Mouse (Mus musculus) hindbrain, embryonic 12.5 days (tissue): ENCODE measurements around the gene Sephs2. TPM values are rescaled to one million over a fixed set of nuclear protein-coding genes. Genes with fewer than 3 reads are reported as not detected.

Experiments
- ATAC-seq: fragments of 200-750 bp; cut with Nextera tagmentation; 2 replicates; pipeline ENCODE4 v1.8.0; 2017; ENCODE audit warnings: moderate TSS enrichment; ENCODE audit not compliant: low FRiP score
- H3K27ac ChIP-seq: fragments of 300-500 bp; sonication (generic); 2 replicates; pipeline ENCODE4 v1.5.1; 2016; ENCODE audit warnings: mild to moderate bottlenecking
- H3K27me3 ChIP-seq: fragments of 300-500 bp; sonication (generic); 2 replicates; pipeline ENCODE4 v1.6.1; 2016; ENCODE audit warnings: mild to moderate bottlenecking
- H3K36me3 ChIP-seq: fragments of 300-500 bp; sonication (generic); 2 replicates; pipeline ENCODE4 v1.6.1; 2016; ENCODE audit warnings: mild to moderate bottlenecking
- H3K4me1 ChIP-seq: fragments of 300-500 bp; sonication (generic); 2 replicates; pipeline ENCODE4 v1.6.1; 2016
- H3K4me2 ChIP-seq: fragments of 300-500 bp; sonication (generic); replicated peaks from 2 replicates; pipeline ENCODE4 v1.6.1; 2016; ENCODE audit warnings: mild to moderate bottlenecking
- H3K4me3 ChIP-seq: fragments of 300-500 bp; sonication (generic); 2 replicates; pipeline ENCODE4 v1.5.1; 2016; ENCODE audit warnings: mild to moderate bottlenecking
- H3K9ac ChIP-seq: fragments of 300-500 bp; sonication (generic); 2 replicates; pipeline ENCODE4 v1.6.1; 2016; ENCODE audit warnings: mild to moderate bottlenecking, moderate library complexity
- H3K9me3 ChIP-seq: fragments of 300-500 bp; sonication (generic); replicated peaks from 2 replicates; pipeline ENCODE4 v1.6.1; 2016; ENCODE audit warnings: mild to moderate bottlenecking
- WGBS: fragments of 180-500 bp; shearing (Covaris S2); methylation state at CpG from one replicate; pipeline ENCODE4 v1.1.7; 2016; 5-methylcytosine and 5-hydroxymethylcytosine counted together
- polyA plus RNA-seq: library from polyadenylated mRNA; unstranded; fragments of >200 nt; fragmentation: Nextera tagmentation; extraction: Ambion mirVana; gene quantifications from 2 replicates; pipeline ENCODE4 v1.2.1, GENCODE M21; 2016

Gene Sephs2
- polyA plus RNA-seq, 1 experiment from 2014 or later = 66.5 TPM

DNA sequence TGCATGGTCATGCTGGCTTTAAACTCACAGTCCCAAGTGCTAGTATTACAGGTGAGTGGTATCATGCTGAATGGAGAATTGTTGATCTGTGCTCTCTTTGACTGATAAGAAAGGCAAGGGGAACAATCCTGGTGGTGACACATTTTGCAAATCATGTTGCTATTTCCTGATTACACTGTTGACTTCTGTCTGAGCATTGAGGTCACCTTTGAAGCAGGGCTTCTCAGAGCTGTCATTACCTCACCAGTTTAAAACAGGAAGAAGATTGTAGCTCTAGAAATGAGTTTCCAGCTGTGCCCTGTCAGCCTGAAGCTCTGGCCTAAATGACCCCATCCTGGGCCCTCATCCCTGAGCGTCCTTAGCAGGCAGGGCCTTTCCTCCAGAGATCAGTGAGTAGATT is 14.1 kb upstream of the Sephs2 start:
- no peaks in the 10 kb centered on the region for H3K27me3 ChIP-seq
- ATAC-seq = no peak
- H3K4me3 ChIP-seq = no peak overlapping the region
- H3K9ac ChIP-seq = no peak overlapping the region
- no peaks in the 10 kb centered on the region for H3K4me1 ChIP-seq
- no peaks in the 10 kb centered on the region for H3K36me3 ChIP-seq
- 78% methylated on average over 1 of the region's 1 CpGs for WGBS
- peaks cover 24% of the 10 kb centered on the region for H3K9me3 ChIP-seq
- H3K4me2 ChIP-seq = no peak overlapping the region
- no peak overlapping the region for H3K27ac ChIP-seq

DNA sequence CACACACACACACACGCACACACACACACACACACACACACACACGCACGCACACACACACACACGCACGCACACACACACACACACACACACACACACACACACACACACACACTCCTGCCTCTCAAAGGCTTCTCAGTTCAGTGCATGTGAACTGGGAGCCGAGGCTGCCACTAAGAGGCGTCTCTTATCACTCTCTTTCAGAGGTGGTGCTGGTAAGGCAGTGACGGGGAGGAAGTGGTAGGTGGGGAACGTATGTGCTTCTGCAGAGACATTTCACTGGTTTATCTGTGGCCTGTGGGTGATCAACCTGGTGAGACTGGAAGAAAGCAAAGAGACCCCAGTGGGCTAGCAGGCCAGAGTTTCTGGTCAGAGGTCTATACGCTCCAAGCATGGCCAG is 11.3 kb upstream of the Sephs2 start:
- Histone ChIP-seq H3K4me3 (no peak overlapping the region), H3K9me3 (peaks cover 24% of the 10 kb centered on the region), H3K4me1 (no peaks in the 10 kb centered on the region), H3K36me3 (no peaks in the 10 kb centered on the region), H3K27me3 (no peaks in the 10 kb centered on the region; the same call in 1 of the 2 replicates), H3K27ac (no peak overlapping the region), H3K4me2 (no peak overlapping the region), H3K9ac (no peak overlapping the region)
- 79% methylated on average over 7 of the region's 10 CpGs for WGBS
- no peak for ATAC-seq

DNA sequence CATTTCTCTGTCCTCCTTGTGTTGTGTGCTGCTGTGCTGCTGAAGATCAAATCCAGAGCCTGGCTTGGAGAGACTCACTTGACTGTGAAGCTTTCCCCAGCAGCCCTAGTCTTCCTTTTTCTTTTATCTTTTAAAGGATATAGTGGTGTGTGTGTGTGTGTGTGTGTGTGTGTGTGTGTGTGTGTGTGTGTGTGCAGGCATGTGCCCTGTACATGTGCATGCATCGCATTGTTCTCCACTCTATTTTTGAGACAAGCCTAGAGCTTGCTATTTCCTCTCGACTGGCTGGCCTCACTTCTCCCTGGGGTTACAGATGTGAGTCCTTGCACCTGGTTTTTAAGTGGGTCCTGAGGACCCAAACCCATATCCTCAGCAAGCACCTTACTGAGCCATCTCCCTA is 8.3 kb upstream of the Sephs2 start:
- Histone ChIP-seq H3K4me1 (no peaks in the 10 kb centered on the region), H3K9me3 (peaks cover 11% of the 10 kb centered on the region; the same call in 1 of the 2 replicates), H3K9ac (no peak overlapping the region), H3K36me3 (no peaks in the 10 kb centered on the region), H3K4me2 (no peak overlapping the region), H3K4me3 (no peak overlapping the region), H3K27ac (no peak overlapping the region), H3K27me3 (no peaks in the 10 kb centered on the region; the same call in 1 of the 2 replicates)
- 89% methylated on average over 2 of the region's 2 CpGs for WGBS
- no peak for ATAC-seq

DNA sequence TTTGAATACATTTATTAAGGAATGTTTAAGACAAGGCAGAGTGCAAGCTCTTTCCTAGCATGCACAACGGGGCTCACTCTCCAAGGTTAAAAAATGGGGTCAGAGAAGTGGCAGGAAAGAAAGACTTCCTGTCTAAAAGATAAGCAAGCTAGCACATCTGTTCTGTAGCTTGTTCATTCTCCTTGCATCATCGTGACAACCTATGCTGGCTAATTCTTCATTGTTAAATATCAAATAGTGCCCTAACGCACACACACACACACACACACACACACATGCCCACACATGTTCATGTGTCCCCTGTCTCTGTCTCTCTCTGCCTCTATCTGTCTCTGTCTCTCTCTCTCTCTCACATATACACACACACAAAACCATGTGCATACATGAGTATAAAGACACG is 7.3 kb upstream of the Sephs2 start:
- 79% methylated on average over 4 of the region's 4 CpGs for WGBS
- Histone ChIP-seq H3K27me3 (no peaks in the 10 kb centered on the region; the same call in 1 of the 2 replicates), H3K36me3 (no peaks in the 10 kb centered on the region), H3K27ac (no peak overlapping the region), H3K4me1 (no peaks in the 10 kb centered on the region), H3K4me2 (no peak overlapping the region), H3K4me3 (no peak overlapping the region), H3K9ac (no peak overlapping the region), H3K9me3 (0 out of 2 replicates have a peak, but pooled peaks cover under 1% of the 10 kb centered on the region)
- no peak for ATAC-seq

DNA sequence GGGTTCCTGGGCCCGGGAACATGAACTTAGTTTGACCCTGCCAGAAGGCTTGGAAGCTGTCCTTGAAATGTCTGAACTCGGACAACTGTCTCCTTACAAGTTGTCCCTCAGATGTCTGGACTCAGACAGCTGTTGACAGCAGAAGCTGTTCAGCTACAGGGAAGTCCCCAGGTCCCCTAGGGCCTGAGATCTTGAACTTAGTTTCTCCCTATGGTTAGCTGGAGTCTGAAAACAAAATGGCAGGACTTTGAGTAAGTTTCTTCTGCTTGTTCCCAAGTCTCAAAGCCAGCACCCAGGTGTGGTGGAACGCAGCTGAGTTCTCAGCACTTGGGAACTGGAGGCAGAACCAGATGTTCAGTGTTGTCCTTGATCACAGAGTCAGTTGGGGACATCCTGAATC is 6.2 kb upstream of the Sephs2 start:
- no peak overlapping the region for H3K4me2 ChIP-seq
- no peak overlapping the region for H3K27ac ChIP-seq
- H3K9ac ChIP-seq = no peak overlapping the region
- H3K27me3 ChIP-seq = no peaks in the 10 kb centered on the region; the same call in 1 of the 2 replicates
- H3K4me1 ChIP-seq = no peaks in the 10 kb centered on the region
- WGBS = 79% methylated on average over 3 of the region's 3 CpGs
- no peak overlapping the region for H3K4me3 ChIP-seq
- ATAC-seq = no peak
- no peaks in the 10 kb centered on the region for H3K9me3 ChIP-seq
- H3K36me3 ChIP-seq = no peaks in the 10 kb centered on the region

DNA sequence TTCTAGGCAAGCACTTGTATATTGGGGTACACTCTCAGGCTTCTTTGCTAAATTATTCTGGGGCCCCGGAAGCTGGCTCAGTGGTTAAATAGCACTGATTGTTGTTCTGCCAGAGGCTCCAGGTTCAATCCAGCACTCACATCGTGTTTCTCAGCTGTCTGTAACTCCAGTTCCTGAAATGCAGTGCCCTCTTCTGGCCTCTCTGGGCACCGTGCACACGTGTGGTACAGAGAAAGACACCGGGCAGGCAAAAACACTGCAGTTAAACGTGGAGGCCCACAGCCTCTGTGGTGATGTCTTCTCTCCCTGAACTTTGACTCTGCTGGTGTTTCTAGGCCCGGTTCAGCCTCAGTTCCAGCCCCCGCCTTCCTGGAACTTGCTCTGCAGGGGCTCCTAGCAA is 4.5 kb upstream of the Sephs2 start:
- no peaks in the 10 kb centered on the region; the same call in 1 of the 2 replicates for H3K27me3 ChIP-seq
- 20% methylated on average over 8 of the region's 8 CpGs for WGBS
- H3K27ac ChIP-seq = no peak overlapping the region

DNA sequence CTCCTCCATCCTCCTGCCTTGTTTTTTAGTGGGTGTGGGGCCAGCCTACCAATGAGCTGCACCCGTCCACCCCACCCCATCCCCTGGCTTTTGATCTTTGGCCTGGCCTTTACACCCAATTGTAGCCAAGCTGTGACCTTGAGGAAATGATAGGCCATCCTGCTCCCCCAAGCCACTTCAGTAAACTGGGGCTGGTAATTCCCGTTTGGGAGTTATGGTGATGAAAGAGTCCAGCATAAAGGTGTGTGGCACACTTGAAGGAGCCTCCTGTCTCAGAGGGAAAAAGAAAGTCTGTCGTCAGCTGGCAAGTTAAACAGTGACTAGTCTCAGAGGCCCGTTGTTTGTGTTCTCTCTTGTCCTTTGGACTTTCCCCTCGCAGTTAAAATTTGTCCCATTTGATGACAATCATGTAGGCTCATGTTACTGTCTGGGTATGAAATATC is 2.7 kb upstream of the Sephs2 start:
- H3K9me3 ChIP-seq = no peaks in the 10 kb centered on the region
- no peak overlapping the region for H3K27ac ChIP-seq
- no peak overlapping the region for H3K4me2 ChIP-seq
- H3K36me3 ChIP-seq = 0 out of 2 replicates have a peak, but pooled peaks cover 3% of the 10 kb centered on the region
- H3K27me3 ChIP-seq = no peaks in the 10 kb centered on the region
- no peak overlapping the region for H3K4me3 ChIP-seq
- no peak for ATAC-seq
- H3K9ac ChIP-seq = no peak overlapping the region
- peaks cover 15% of the 10 kb centered on the region for H3K4me1 ChIP-seq
- WGBS = 67% methylated on average over 5 of the region's 5 CpGs

More for the DNA sequence above, 4.5 kb upstream of the Sephs2 start:
- Histone ChIP-seq H3K9ac (no peak overlapping the region), H3K4me3 (no peak overlapping the region), H3K36me3 (no peaks in the 10 kb centered on the region), H3K4me1 (peaks cover 4% of the 10 kb centered on the region), H3K4me2 (no peak overlapping the region), H3K9me3 (no peaks in the 10 kb centered on the region)
- no peak for ATAC-seq

DNA sequence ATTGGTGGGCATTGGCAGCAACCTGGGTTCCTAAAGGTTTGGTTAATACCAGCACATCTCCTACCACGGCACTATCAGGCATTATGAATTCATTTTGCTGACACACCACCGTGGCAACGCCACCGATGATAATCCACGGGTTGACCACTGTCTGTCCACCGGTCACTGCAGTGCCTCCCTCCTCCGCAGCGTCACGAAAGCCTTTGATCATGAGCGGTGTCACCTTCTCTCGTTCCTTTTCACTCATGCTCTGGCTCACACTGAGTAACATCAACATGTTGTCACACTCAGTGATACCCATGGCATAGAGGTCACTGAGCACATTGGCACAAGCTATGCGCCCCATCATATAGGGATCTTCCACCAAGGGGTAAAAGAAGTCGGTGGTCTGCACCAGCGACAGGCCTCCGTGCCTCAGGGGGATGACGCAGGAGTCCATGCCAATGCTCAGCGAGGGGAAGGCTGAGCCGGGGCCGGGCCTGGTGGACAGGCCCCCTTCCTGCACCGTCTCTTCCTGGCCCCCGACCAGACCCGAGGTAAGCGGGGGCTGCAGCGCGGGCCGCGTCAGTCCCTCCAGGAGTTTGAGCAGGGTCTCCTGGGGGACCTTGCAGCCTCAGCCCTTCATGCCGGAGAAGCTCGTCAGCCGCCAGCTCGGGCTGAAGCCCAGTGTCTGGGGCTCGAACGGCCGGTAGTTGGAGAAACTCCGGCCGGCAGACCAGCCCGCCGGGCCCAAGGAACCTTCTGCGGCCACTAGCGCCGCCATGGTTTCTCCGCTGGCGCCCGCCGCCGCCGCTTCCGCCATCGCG is 534 bp downstream of the Sephs2 start:
- H3K27ac ChIP-seq = peak overlapping the region; percentile 82
- peak; percentile 66 for ATAC-seq
- WGBS = 14% methylated on average over 50 of the region's 50 CpGs
- H3K4me2 ChIP-seq = peak overlapping the region; percentile 94
- peaks cover 18% of the 10 kb centered on the region for H3K36me3 ChIP-seq
- peak overlapping the region; percentile 82 for H3K9ac ChIP-seq
- H3K27me3 ChIP-seq = no peaks in the 10 kb centered on the region
- no peaks in the 10 kb centered on the region for H3K9me3 ChIP-seq
- H3K4me3 ChIP-seq = peak overlapping the region; percentile 76
- peaks cover 18% of the 10 kb centered on the region for H3K4me1 ChIP-seq

DNA sequence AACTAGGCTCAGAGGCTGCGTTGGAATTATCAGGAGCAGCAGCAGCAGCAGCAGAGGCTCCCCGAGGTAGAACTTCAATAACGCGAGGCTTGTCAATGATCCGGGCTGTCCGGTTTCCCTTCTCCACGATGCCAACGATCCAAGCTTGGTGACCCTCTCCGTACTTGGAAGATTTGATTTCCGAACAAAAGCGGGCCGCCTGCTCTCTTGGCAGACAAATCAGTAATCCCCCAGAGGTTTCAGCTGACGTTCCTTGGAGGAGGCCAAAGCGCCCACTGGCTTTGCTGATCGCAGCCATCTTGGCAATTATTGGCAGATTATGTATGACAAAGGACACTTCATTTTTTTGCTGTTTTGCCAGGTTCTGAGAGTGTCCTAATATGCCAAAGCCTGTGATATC is 1.3 kb downstream of the Sephs2 start:
- peak overlapping the region; percentile 94 for H3K4me2 ChIP-seq
- ATAC-seq = no peak
- no peaks in the 10 kb centered on the region for H3K27me3 ChIP-seq
- no peak overlapping the region for H3K27ac ChIP-seq
- H3K9me3 ChIP-seq = no peaks in the 10 kb centered on the region
- no peak overlapping the region for H3K9ac ChIP-seq
- peaks cover 18% of the 10 kb centered on the region for H3K36me3 ChIP-seq
- 93% methylated on average over 15 of the region's 15 CpGs for WGBS
- peak overlapping the region; percentile 76 for H3K4me3 ChIP-seq
- H3K4me1 ChIP-seq = peaks cover 18% of the 10 kb centered on the region

DNA sequence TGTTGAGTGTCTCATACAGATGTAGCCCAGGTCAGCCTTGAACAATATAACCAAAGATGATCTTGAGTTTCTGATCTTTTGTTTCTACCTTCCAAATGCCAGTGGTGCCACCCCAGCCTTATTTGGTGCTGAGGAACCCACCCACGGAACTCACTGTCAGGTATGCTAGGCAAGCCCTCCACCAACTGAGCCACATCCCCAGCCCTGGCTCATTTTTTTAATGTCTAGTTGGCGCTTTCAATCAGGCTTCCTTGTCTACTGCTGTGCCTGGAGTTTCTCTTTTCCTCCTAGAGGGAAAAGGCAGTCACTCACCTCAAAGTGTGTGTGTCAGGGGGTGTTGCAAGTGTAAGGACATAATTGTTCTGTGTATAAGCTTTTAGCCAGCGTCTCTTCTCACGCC is 2.8 kb downstream of the Sephs2 start:
- H3K36me3 ChIP-seq = peaks cover 18% of the 10 kb centered on the region
- WGBS = 95% methylated on average over 4 of the region's 4 CpGs

DNA sequence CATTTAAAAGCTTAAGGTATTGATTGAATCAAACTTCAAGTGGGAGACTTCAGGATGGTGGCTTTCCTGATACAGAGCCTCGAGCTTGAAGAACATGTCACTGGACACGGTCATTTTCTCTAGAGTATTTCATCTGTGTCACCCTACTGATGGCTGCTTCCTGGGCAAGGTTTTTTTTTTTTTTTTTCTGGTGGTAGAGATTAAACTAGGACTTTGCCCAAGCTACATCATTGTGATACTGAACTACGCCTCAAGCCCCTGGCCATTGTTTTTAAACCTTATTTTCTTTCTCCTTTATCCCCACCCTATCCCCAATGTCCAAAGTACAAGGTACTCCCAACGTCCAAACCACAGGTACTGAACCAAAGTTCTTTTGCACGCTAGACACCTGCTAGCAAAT is 3.2 kb downstream of the Sephs2 start:
- 91% methylated on average over 5 of the region's 5 CpGs for WGBS

More for the DNA sequence above, 2.8 kb downstream of the Sephs2 start:
- H3K9ac ChIP-seq = no peak overlapping the region
- no peaks in the 10 kb centered on the region for H3K27me3 ChIP-seq
- no peak overlapping the region for H3K27ac ChIP-seq
- ATAC-seq = no peak
- H3K4me1 ChIP-seq = peaks cover 18% of the 10 kb centered on the region
- no peak overlapping the region for H3K4me2 ChIP-seq
- H3K9me3 ChIP-seq = no peaks in the 10 kb centered on the region
- H3K4me3 ChIP-seq = no peak overlapping the region

DNA sequence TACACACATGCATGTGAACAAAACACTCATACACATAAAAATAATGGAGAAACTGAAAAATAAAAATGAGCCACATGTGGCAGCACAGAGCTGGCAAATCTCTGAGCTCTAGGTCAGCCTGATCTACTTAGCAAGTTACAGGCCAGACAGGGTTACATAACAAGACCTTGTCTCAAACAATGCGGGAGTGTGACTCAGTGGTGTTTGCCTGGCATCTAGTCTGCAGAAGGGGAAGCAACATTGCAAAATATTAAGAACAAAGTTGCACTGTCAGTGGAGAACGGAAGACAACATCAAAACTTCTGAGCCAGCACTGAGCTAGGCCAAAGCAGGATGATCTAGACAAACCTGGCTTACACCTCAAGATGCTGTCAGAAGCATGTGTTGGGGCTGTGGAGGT is 3.6 kb downstream of the Sephs2 start:
- Histone ChIP-seq H3K27ac (no peak overlapping the region), H3K36me3 (peaks cover 18% of the 10 kb centered on the region), H3K27me3 (no peaks in the 10 kb centered on the region), H3K9ac (no peak overlapping the region), H3K9me3 (no peaks in the 10 kb centered on the region), H3K4me3 (no peak overlapping the region), H3K4me1 (peaks cover 18% of the 10 kb centered on the region), H3K4me2 (no peak overlapping the region)
- ATAC-seq = no peak
- WGBS = 91% methylated on average over 2 of the region's 2 CpGs

More for the DNA sequence above, 3.2 kb downstream of the Sephs2 start:
- no peaks in the 10 kb centered on the region for H3K27me3 ChIP-seq
- H3K4me3 ChIP-seq = no peak overlapping the region
- H3K9ac ChIP-seq = no peak overlapping the region
- H3K4me2 ChIP-seq = no peak overlapping the region
- H3K27ac ChIP-seq = no peak overlapping the region
- H3K9me3 ChIP-seq = no peaks in the 10 kb centered on the region
- ATAC-seq = no peak
- peaks cover 18% of the 10 kb centered on the region for H3K36me3 ChIP-seq
- peaks cover 18% of the 10 kb centered on the region for H3K4me1 ChIP-seq

DNA sequence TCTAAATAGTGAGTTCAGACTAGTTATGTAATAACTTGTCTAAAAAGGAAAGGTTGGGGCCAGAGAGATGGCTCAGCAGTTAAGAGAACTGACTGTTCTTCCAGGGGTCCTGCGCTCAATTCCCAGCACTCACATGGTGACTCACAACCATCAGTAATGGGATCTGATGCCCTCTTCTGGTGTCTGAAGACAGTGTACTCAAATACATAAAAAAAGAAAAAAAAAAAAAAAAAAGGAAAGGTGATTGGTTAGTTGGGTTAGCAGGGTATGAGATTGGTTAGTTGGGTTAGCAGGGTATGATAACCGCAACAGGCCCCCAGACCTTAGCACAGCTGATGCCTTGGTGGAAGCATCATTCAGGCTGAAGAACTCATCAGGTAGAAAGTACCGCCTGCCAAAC is 10.3 kb downstream of the Sephs2 start:
- no peak overlapping the region for H3K9ac ChIP-seq
- H3K36me3 ChIP-seq = no peaks in the 10 kb centered on the region
- H3K27me3 ChIP-seq = no peaks in the 10 kb centered on the region
- H3K4me3 ChIP-seq = no peak overlapping the region
- H3K4me1 ChIP-seq = peaks cover 17% of the 10 kb centered on the region
- no peak overlapping the region for H3K27ac ChIP-seq
- WGBS = 88% methylated on average over 3 of the region's 3 CpGs
- H3K9me3 ChIP-seq = no peaks in the 10 kb centered on the region
- no peak for ATAC-seq
- H3K4me2 ChIP-seq = no peak overlapping the region
